Mouse (Mus musculus) myocyte (in vitro differentiated cells): ENCODE measurements at regions not wholly inside any gene's neighbourhood (a gene's known extent, or its start where the extent isn't known, plus 50 kb on each side); places are given as distances from the start of the nearest gene placed in this dataset.

ENCODE experiments used
- H3K27me3 ChIP-seq: one replicate; pipeline ENCODE4 v1.6.1; 2011; ENCODE audit not compliant: control insufficient read depth, insufficient read depth, insufficient read length
- H3K36me3 ChIP-seq: one replicate; pipeline ENCODE4 v1.6.1; 2011; ENCODE audit not compliant: control insufficient read depth, insufficient read depth
- H3K4me2 ChIP-seq: one replicate; pipeline ENCODE4 v1.6.1; 2011; ENCODE audit warnings: low read depth, control low read depth
- H3K4me3 ChIP-seq: one replicate; pipeline ENCODE4 v1.5.1; 2011; ENCODE audit warnings: mild to moderate bottlenecking, control low read depth, moderate library complexity
- H3K79me2 ChIP-seq: one replicate; pipeline ENCODE4 v1.6.1; 2011; ENCODE audit not compliant: control insufficient read depth, insufficient read depth
- H3ac ChIP-seq: one replicate; pipeline ENCODE4 v1.6.1; 2011; ENCODE audit not compliant: control insufficient read depth, insufficient read length
- CEBPB ChIP-seq: IDR thresholded peaks from 2 replicates; pipeline ENCODE4 v1.6.1; 2011; ENCODE audit warnings: mild to moderate bottlenecking, moderate library complexity; ENCODE audit not compliant: poor library complexity, insufficient read depth, severe bottlenecking
- E2F4 ChIP-seq: IDR thresholded peaks from one replicate; pipeline ENCODE4 v1.6.1; 2011; ENCODE audit warnings: mild to moderate bottlenecking, control low read depth, moderate library complexity; ENCODE audit not compliant: insufficient read depth
- MAX ChIP-seq: IDR thresholded peaks from one replicate; pipeline ENCODE4 v1.6.1; 2011; ENCODE audit warnings: low read depth, mild to moderate bottlenecking, control low read depth
- MYOD1 ChIP-seq, 3 experiments: IDR thresholded peaks; one replicate each; pipeline ENCODE4 v1.6.1; 2011; ENCODE audit warnings: control low read depth in 2 of 3, low read depth in 2 of 3, mild to moderate bottlenecking in 2 of 3, moderate library complexity in 1 of 3; ENCODE audit not compliant: insufficient read length in 2 of 3, control insufficient read depth in 1 of 3
- MYOG ChIP-seq, 3 experiments: IDR thresholded peaks; one replicate each; pipeline ENCODE4 v1.6.1; 2011; ENCODE audit warnings: control low read depth in 2 of 3, low read depth in 2 of 3, mild to moderate bottlenecking in 2 of 3; ENCODE audit not compliant: insufficient read length in 2 of 3, control insufficient read depth in 1 of 3, insufficient read depth in 1 of 3
- POLR2A ChIP-seq: IDR thresholded peaks from one replicate; pipeline ENCODE4 v1.6.1; 2011; ENCODE audit warnings: low read depth, mild to moderate bottlenecking, control low read depth, moderate library complexity; ENCODE audit not compliant: insufficient read length
- POLR2AphosphoS2 ChIP-seq: IDR thresholded peaks from one replicate; pipeline ENCODE4 v1.6.1; 2011; ENCODE audit warnings: low read depth, control low read depth; ENCODE audit not compliant: insufficient read length
- REST ChIP-seq: IDR thresholded peaks from one replicate; pipeline ENCODE4 v1.6.1; 2011; ENCODE audit warnings: mild to moderate bottlenecking, control low read depth, moderate library complexity; ENCODE audit not compliant: insufficient read depth, insufficient read length
- SRF ChIP-seq: IDR thresholded peaks from one replicate; pipeline ENCODE4 v1.6.1; 2011; ENCODE audit warnings: low read depth; ENCODE audit not compliant: control insufficient read depth, insufficient read length
- TCF12 ChIP-seq: IDR thresholded peaks from one replicate; pipeline ENCODE4 v1.6.1; 2011; ENCODE audit warnings: mild to moderate bottlenecking, control low read depth; ENCODE audit not compliant: poor library complexity, insufficient read depth, severe bottlenecking
- TCF3 ChIP-seq: IDR thresholded peaks from one replicate; pipeline ENCODE4 v1.6.1; 2011; ENCODE audit warnings: low read depth, control low read depth; ENCODE audit not compliant: insufficient read length
- USF1 ChIP-seq: IDR thresholded peaks from one replicate; pipeline ENCODE4 v1.6.1; 2011; ENCODE audit warnings: low read depth, mild to moderate bottlenecking, control low read depth, moderate library complexity

DNA sequence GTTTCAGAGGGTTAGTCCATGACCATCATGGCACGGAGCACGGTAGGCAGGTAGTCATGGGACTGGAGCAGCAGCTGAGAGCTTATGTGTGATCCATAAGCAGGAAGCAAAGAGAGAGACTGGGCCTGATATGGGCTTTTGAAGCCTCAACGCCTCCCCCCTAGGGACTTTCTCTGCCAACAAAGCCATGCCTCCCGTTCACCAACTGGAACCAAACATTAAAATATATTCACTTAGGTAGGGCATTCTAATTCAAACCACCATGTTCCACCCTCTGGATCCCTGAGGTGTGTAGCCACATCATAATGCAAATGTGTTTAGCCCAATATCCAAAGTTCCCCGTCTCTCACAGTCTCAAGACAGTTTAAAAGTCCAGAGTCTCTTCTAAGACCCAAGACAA lies 85.3 kb upstream of the Ltbp1 start:
- H3K4me2 ChIP-seq: no peak overlapping the region
- no peak overlapping the region for H3ac ChIP-seq
- H3K79me2 ChIP-seq: no peaks in the 10 kb centered on the region
- TF ChIP-seq MYOG (IDR thresholded peaks at IDR 0.05; ENCODE audit: control insufficient read depth in 1 of 3, insufficient read depth in 1 of 3, insufficient read length in 2 of 3, low read depth in 2 of 3) (no peak), MAX (no peak), MYOD1 (IDR thresholded peaks at IDR 0.05; ENCODE audit: control insufficient read depth in 1 of 3, insufficient read length in 2 of 3, low read depth in 2 of 3) (no peak), POLR2AphosphoS2 (no peak), USF1 (no peak), SRF (no peak), POLR2A (no peak), TCF3 (no peak), TCF12 (no peak), REST (no peak), E2F4 (no peak)
- H3K36me3 ChIP-seq: no peaks in the 10 kb centered on the region
- no peaks in the 10 kb centered on the region for H3K27me3 ChIP-seq
- no peak overlapping the region for H3K4me3 ChIP-seq

- H3ac ChIP-seq: no peak overlapping the region
- no peaks in the 10 kb centered on the region for H3K36me3 ChIP-seq
- H3K4me2 ChIP-seq: no peak overlapping the region
- H3K27me3 ChIP-seq: no peaks in the 10 kb centered on the region
- no peaks in the 10 kb centered on the region for H3K79me2 ChIP-seq
- TF ChIP-seq E2F4 (no peak), POLR2A (no peak), CEBPB (no peak), POLR2AphosphoS2 (no peak), TCF12 (no peak), SRF (no peak), MAX (no peak), MYOD1 (IDR thresholded peaks at IDR 0.05; ENCODE audit: control insufficient read depth in 1 of 3, insufficient read length in 2 of 3, low read depth in 2 of 3) (no peak), TCF3 (no peak), USF1 (no peak), MYOG (IDR thresholded peaks at IDR 0.05; ENCODE audit: control insufficient read depth in 1 of 3, insufficient read depth in 1 of 3, insufficient read length in 2 of 3, low read depth in 2 of 3) (no peak), REST (no peak)
- no peak overlapping the region for H3K4me3 ChIP-seq
These were observed 84.0 kb upstream of the Ltbp1 start for GRCm38 (mm10) chr17:74921413-74921812.

- no peaks in the 10 kb centered on the region for H3K36me3 ChIP-seq
- H3K4me2 ChIP-seq: no peak overlapping the region
- no peak overlapping the region for H3ac ChIP-seq
- no peaks in the 10 kb centered on the region for H3K79me2 ChIP-seq
- H3K27me3 ChIP-seq: no peaks in the 10 kb centered on the region
- H3K4me3 ChIP-seq: no peak overlapping the region
- TF ChIP-seq POLR2A (no peak), REST (no peak), E2F4 (no peak), MAX (no peak), USF1 (no peak), POLR2AphosphoS2 (no peak), CEBPB (no peak), MYOD1 (IDR thresholded peaks at IDR 0.05; ENCODE audit: control insufficient read depth in 1 of 3, insufficient read length in 2 of 3, low read depth in 2 of 3) (no peak), TCF12 (no peak), TCF3 (no peak), MYOG (IDR thresholded peaks at IDR 0.05; ENCODE audit: control insufficient read depth in 1 of 3, insufficient read depth in 1 of 3, insufficient read length in 2 of 3, low read depth in 2 of 3) (no peak)
These were observed 83.4 kb upstream of the Ltbp1 start for GRCm38 (mm10) chr17:74922016-74922415.

DNA sequence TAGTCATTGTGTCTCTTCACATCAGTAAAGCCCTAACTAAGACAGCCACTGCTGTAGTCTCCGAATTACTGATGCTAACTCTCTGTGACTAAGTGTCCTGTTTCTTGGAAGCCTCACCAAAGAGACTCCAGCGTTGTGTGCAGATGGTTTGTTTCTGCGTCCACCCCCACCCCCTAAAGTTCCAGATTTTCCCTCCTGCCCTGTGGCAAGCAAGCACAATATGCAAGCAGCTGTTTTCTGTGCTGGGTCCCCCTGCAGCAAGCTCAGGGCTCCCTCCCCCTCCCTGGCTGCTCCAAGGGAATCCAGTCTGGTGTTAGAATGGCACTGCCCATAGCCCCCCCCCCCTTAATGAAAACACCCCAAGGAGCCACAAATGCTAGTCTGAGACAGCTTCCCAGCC lies 82.8 kb upstream of the Ltbp1 start:
- Histone ChIP-seq H3ac (no peak overlapping the region), H3K27me3 (no peaks in the 10 kb centered on the region), H3K36me3 (no peaks in the 10 kb centered on the region), H3K79me2 (no peaks in the 10 kb centered on the region), H3K4me2 (no peak overlapping the region), H3K4me3 (no peak overlapping the region)
- no peak for TF ChIP-seq SRF
- no peak for TF ChIP-seq MYOD1 (IDR thresholded peaks at IDR 0.05; ENCODE audit: control insufficient read depth in 1 of 3, insufficient read length in 2 of 3, low read depth in 2 of 3)

GRCm38 (mm10) chr17:74923101-74923500 lies 82.3 kb upstream of the Ltbp1 start:
- Histone ChIP-seq H3K36me3 (no peaks in the 10 kb centered on the region), H3ac (no peak overlapping the region), H3K4me2 (no peak overlapping the region), H3K4me3 (no peak overlapping the region), H3K79me2 (no peaks in the 10 kb centered on the region), H3K27me3 (no peaks in the 10 kb centered on the region)
- TF ChIP-seq USF1: no peak
- TF ChIP-seq REST: no peak
- TF ChIP-seq MAX: no peak
- no peak for TF ChIP-seq POLR2AphosphoS2
- no peak for TF ChIP-seq MYOG (IDR thresholded peaks at IDR 0.05; ENCODE audit: control insufficient read depth in 1 of 3, insufficient read depth in 1 of 3, insufficient read length in 2 of 3, low read depth in 2 of 3)
- no peak for TF ChIP-seq TCF12
- no peak for TF ChIP-seq POLR2A
- TF ChIP-seq E2F4: no peak
- no peak for TF ChIP-seq MYOD1 (IDR thresholded peaks at IDR 0.05; ENCODE audit: control insufficient read depth in 1 of 3, insufficient read length in 2 of 3, low read depth in 2 of 3)
- no peak for TF ChIP-seq SRF
- no peak for TF ChIP-seq TCF3
- TF ChIP-seq CEBPB: no peak
